Mouse (Mus musculus) testis, postnatal 10 days (tissue): ENCODE measurements around the gene Epop.
"Not testable (repeated sequence)": the region's sequence is repeated elsewhere in the genome, so short reads cannot be mapped to it uniquely, and the experiment has no call there.

ENCODE experiments used
- DNase-seq: peaks from one replicate; pipeline ENCODE4 v3.0.0; 2021; ENCODE audit warnings: low spot score

Gene Epop

GRCm38 (mm10) chr11:97660734-97661647 is 31.5 kb upstream of the Epop start:
- peak; percentile 37 for DNase-seq

GRCm38 (mm10) chr11:97659990-97660714 is 30.6 kb upstream of the Epop start:
- DNase-seq = peak; percentile 74

- DNase-seq = no peak
Observed at GRCm38 (mm10) chr11:97659267-97659989, 29.9 kb upstream of the Epop start.

DNA sequence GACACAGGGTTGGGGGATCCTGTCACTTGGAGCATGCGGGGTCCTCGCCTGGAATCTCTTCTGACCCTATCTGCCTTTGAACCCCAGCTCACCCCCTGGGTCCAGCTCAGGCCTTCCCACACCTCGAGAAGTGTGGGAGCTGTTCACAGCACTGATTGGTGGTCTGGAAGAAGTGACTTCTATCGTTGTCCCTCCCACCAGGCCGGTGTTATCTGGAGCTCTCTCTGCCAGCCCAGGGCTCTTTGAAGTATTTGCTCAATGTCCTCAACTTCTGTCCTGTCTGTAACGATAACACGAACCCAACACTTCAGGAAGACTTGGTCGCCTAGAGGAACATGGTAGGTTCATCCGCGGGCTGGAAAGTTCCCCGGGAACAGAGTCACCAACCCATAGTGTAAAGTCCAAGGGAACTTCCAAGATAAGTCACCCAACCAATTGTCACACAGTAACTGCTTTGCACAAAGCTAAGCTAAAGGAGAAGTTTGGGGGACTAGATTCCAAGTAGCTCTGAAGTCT is 29.3 kb upstream of the Epop start:
- DNase-seq = peak; percentile 50

DNA sequence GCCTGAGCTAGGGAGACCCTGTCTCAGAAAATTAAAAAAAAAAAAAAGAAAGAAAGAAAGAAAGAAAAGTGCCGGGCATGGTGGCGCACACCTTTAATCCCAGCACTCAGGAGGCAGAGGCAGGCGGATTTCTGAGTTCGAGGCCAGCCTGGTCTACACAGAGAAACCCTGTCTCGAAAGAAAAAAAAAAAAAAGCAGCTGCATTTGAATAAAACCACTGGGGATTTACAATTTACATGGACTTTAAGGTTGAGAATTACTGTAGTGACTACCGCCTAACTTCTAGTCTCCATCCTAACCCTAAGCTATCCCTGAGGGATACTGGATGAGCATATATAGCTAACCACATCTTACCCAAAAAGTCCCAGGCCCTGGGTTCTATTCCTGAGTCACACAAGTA is 28.5 kb upstream of the Epop start:
- DNase-seq = not testable (repeated sequence)

DNA sequence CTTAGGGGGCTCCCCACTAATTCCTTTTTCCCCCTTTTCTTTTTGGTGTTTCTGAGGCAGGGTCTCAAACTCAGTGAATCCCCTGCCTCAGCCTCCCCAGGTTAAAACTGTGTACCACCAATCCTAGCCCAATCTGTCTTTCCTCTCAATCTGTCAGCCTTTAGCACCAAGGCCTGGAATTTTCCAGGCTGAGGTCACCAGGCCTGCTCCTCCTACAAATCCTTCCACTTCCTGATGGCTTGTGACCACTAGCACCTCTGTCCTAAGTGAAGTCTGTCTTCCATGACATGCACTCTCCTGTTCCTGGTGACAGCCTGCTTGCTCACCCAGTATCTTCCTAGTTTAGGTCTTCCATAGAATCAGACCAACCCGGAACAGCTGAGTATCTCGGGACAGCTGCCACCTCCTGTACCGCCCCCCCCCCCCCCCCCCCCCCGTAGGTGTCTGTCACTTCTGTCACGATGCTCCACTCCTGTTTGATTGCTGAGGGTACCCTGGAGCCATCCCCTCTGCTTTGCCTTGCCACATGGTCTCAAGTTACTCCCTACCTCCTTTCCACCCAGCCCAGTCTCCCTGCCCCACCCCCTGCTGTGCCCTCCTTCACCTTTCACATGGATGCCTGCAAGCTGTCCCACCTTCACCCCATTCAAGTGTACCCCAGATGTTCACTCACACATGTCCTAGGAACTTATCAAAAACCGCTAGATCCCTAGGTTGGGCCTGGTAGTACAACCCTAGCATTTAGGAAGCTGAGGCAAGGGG is 27.9 kb upstream of the Epop start:
- DNase-seq = no peak

DNA sequence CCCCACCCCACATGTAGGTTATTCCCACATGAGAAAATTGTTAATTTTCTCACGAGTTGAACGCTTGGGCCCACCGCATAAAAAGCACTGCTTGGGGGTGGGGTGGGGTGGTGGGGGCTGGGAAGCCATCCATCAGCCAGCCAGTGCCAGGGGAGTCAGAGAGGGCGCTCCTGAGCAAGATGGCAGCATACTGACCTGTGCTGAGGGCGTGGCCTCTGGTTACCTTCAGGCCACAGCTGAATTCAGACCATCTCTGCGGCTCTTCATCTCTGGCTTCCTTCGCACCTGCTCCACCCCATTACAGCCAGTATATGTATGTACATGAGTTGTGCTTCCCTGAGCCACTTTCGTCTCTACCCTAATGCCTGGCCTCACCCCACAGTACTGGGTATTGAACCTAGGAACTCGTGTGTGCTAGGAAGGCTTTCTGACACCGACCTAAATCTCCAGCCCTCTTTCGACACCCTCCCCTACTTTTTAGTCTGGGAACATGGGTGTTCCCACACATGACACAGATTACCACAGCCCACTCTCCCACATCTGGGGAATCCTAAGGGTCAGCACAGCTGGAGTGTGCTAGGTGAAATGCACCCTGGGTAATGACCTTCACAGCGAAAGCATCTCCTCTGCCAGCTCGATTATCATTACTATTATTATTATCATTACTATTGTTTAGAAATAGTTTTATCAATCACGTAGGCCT is 26.9 kb upstream of the Epop start:
- no peak for DNase-seq

GRCm38 (mm10) chr11:97654210-97654609 is 24.7 kb upstream of the Epop start:
- DNase-seq = no peak

- not testable (repeated sequence) for DNase-seq
Observed at GRCm38 (mm10) chr11:97653376-97653775, 23.9 kb upstream of the Epop start.

GRCm38 (mm10) chr11:97650341-97650740 is 20.8 kb upstream of the Epop start:
- no peak for DNase-seq

- DNase-seq = not testable (repeated sequence)
Observed at GRCm38 (mm10) chr11:97648541-97648940, 19.0 kb upstream of the Epop start.

- peak; percentile 84 for DNase-seq
Observed at GRCm38 (mm10) chr11:97644834-97645233, 15.3 kb upstream of the Epop start.

GRCm38 (mm10) chr11:97643380-97644055 is 14.0 kb upstream of the Epop start:
- no peak for DNase-seq

- DNase-seq = no peak
Observed at GRCm38 (mm10) chr11:97642746-97643145, 13.2 kb upstream of the Epop start.

- DNase-seq = no peak
Observed at GRCm38 (mm10) chr11:97641668-97642067, 12.2 kb upstream of the Epop start.

DNA sequence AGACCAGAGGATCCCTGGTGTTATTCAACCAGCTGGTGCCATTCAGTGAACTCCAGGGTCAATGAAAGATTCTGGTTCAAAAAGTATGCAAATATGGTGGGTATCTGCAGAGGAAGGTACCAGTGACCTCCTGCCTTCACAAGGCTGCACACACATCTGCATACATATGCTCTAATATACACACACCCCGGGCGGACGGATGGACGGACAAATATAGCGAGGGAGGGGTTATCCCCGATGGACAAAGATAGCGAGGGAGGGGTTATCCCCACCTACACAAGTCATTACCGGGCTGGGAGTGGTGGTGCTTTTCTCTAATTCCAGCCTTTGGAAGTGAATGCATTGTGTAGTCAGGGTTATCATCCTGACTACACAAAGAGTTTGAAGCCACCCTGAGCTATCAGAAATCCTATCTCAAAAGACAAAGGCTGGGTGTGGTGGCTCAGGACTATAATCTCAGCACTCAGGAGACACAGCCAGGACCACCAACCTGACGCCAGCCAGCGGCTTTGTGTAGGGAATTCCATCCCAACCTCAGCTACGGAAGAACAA is 6.0 kb upstream of the Epop start:
- no peak for DNase-seq

- not testable (repeated sequence) for DNase-seq
Observed at GRCm38 (mm10) chr11:97632440-97632839, 2.9 kb upstream of the Epop start.

- DNase-seq = peak; percentile 91
Observed at GRCm38 (mm10) chr11:97631938-97632337, 2.4 kb upstream of the Epop start.

DNA sequence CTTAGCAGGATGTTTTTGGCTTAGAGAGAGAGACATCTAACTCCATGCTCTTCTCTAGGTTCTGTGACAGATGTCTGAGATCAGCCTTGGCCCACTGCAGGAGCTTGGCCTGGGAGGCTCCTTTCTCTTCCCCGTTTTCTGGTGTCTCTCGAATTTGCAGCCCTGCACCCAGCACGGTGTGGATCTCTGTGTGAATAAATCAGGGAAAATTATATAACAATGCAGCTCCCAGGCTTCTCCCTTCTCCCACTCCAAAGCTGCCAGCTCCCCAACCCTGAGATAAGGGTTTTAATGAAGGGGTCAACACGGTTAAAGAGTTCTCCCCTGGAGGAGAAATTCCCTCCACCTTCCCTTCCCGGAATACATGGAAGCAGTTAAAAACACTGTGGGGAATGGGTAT is 2.0 kb upstream of the Epop start:
- DNase-seq = no peak

DNA sequence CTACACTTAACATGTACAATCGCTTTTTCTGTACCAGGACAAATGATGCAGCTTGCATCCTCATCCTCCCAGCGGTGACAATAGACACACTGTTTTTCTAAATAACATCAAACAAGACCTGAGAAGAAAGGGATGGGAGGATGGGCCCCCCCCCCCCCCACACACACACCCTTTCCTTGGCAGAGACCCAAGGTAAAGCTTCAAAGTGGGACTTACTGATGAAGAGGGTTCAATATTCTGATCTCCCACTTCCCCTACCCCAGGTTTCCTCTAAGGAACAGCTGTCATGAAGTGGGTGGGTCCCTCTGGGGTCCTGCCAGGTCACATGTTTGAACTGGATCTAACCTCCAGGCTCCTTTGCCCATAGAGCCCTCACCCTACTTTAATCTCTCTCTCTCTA is 1.5 kb upstream of the Epop start:
- no peak for DNase-seq
